Comparison of ENCODE assay signal across 15 mouse cellular contexts in genomic region chr4:107026451-107026850, GRCm38 (mm10). TPM values are rescaled to one million over a fixed set of nuclear protein-coding genes. Genes with fewer than 3 reads are reported as not detected.
A peak's percentile ranks its signal among the peaks of the same experiment; 100 is the strongest.
DNase-seq lines count a peak whose midpoint lies in the region; ATAC-seq and TF ChIP-seq lines count a peak whose summit lies in the region.
"Had no signal": no experiment of that assay in that cellular context is flagged by ENCODE, and none has a peak within 500 bp of the region (broad histone marks: within the 10 kb centered on the region; RNA-seq: fewer than 3 reads in every experiment).

No protein-coding gene starts in this region.

- H3K36me3 ChIP-seq in intestine, postnatal 0 days (ENCODE audit: control insufficient read depth, insufficient read depth): peaks cover 32% of the 10 kb centered on the region
- H3K36me3 ChIP-seq in intestine, embryonic 15.5 days: peaks cover 12% of the 10 kb centered on the region
- H3K36me3 ChIP-seq in E14TG2a.4 (ENCODE audit: insufficient read depth, low read length): peaks cover 20% of the 10 kb centered on the region

- peak overlapping the region; percentile 81 for H3K27ac ChIP-seq in intestine, postnatal 0 days (ENCODE audit: low read depth, low read length)
- no peak overlapping the region for H3K27ac ChIP-seq in intestine, embryonic 15.5 days
- H3K27ac ChIP-seq: forebrain, embryonic 15.5 days; layer of hippocampus, adult 2 months had no signal

- no peak for TF ChIP-seq CTCF in intestine, postnatal 0 days (IDR thresholded peaks at IDR 0.05; ENCODE audit: low read depth)
- no peak for TF ChIP-seq CTCF in E14TG2a.4 (conservative IDR thresholded peaks at IDR 0.05; ENCODE audit: low read length)

- no peak overlapping the region for H3K4me3 ChIP-seq in intestine, postnatal 0 days (ENCODE audit: low read depth, low read length)
- H3K4me3 ChIP-seq in intestine, embryonic 15.5 days (replicated peaks): no peak overlapping the region
- H3K4me3 ChIP-seq in E14TG2a.4 (replicated peaks; ENCODE audit: low read length): peak overlapping the region; percentile 61
- H3K4me3 ChIP-seq: forebrain, embryonic 15.5 days; heart, embryonic 12.5 days; layer of hippocampus, adult 2 months had no signal

- no peak overlapping the region for H3K4me2 ChIP-seq in intestine, postnatal 0 days (replicated peaks; ENCODE audit: low read depth)
- H3K4me2 ChIP-seq in intestine, embryonic 15.5 days (replicated peaks): no peak overlapping the region
- H3K4me2 ChIP-seq: forebrain, embryonic 15.5 days; heart, embryonic 12.5 days; liver, embryonic 11.5 days had no signal

- DNase-seq in cerebellum, adult 9-11 months: peak; percentile 29
- no peak for DNase-seq in cerebellum, postnatal 14 days
- DNase-seq in brain, adult 2 months (ENCODE audit: low read depth, low spot score): peak; percentile 66
- DNase-seq: B cell, adult 2 months; cerebellum, postnatal 36 days; right cerebral cortex, postnatal 14 days had no signal

- 0 out of 2 replicates have a peak, but pooled peaks cover 7% of the 10 kb centered on the region for H3K4me1 ChIP-seq in intestine, postnatal 0 days (replicated peaks; ENCODE audit: control insufficient read depth, insufficient read depth, low read length)
- peaks cover 18% of the 10 kb centered on the region for H3K4me1 ChIP-seq in intestine, embryonic 15.5 days (replicated peaks)
- H3K4me1 ChIP-seq in E14TG2a.4 (replicated peaks; ENCODE audit: low read depth, low read length): peaks cover 54% of the 10 kb centered on the region

- H3K9me3 ChIP-seq in intestine, postnatal 0 days (ENCODE audit: control insufficient read depth): no peaks in the 10 kb centered on the region
- H3K9me3 ChIP-seq in intestine, embryonic 15.5 days: no peaks in the 10 kb centered on the region
- no peaks in the 10 kb centered on the region for H3K9me3 ChIP-seq in E14TG2a.4 (ENCODE audit: low read length)
- H3K9me3 ChIP-seq: forebrain, embryonic 15.5 days; heart, embryonic 12.5 days had no signal

- 51% methylated on average over 8 of the region's 8 CpGs for WGBS in intestine, postnatal 0 days
- WGBS in intestine, embryonic 15.5 days: 61% methylated on average over 8 of the region's 8 CpGs

- no peaks in the 10 kb centered on the region for H3K27me3 ChIP-seq in intestine, postnatal 0 days (replicated peaks; ENCODE audit: control insufficient read depth, insufficient read depth, low read length)
- no peaks in the 10 kb centered on the region for H3K27me3 ChIP-seq in intestine, embryonic 15.5 days (replicated peaks)
- H3K27me3 ChIP-seq in E14TG2a.4 (ENCODE audit: insufficient read depth, low read length): no peaks in the 10 kb centered on the region
- H3K27me3 ChIP-seq: forebrain, embryonic 15.5 days; heart, embryonic 12.5 days had no signal

- H3K9ac ChIP-seq in intestine, postnatal 0 days (ENCODE audit: low read depth, low read length): no peak overlapping the region
- no peak overlapping the region for H3K9ac ChIP-seq in intestine, embryonic 15.5 days
- H3K9ac ChIP-seq: forebrain, embryonic 15.5 days; heart, embryonic 12.5 days had no signal

- ATAC-seq in intestine, postnatal 0 days: no peak
- no peak for ATAC-seq in intestine, embryonic 15.5 days
- ATAC-seq in CD4-positive, CD25-positive, alpha-beta regulatory T cell, adult 4 months: no peak
- ATAC-seq: activated CD4-positive, CD25-positive, alpha-beta regulatory T cell, adult 4 months; forebrain, embryonic 15.5 days had no signal

RNA-seq across cellular contexts. Expression of gene Mrpl37, which starts 40.2 kb away (rescaled TPM):
- polyA plus RNA-seq in intestine, postnatal 0 days (2015; fragmentation: Nextera tagmentation; extraction: Ambion mirVana): 51.4 and 52.8 TPM in 2 replicates
- polyA plus RNA-seq in intestine, embryonic 15.5 days (2015; fragmentation: Nextera tagmentation; extraction: Ambion mirVana): 103 and 115 TPM in 2 replicates
- 10 to 100 TPM; 46.4 to 48.2 TPM for polyA plus RNA-seq in CD4-positive, CD25-positive, alpha-beta regulatory T cell, adult 4 months (2017; shearing (Covaris generic))

RNA-seq across cellular contexts. Expression of gene Cyb5rl, which starts 40.3 kb away (rescaled TPM):
- 3.6 and 4.0 TPM in 2 replicates for polyA plus RNA-seq in intestine, postnatal 0 days (2015; fragmentation: Nextera tagmentation; extraction: Ambion mirVana)
- 6.1 and 6.6 TPM in 2 replicates for polyA plus RNA-seq in intestine, embryonic 15.5 days (2015; fragmentation: Nextera tagmentation; extraction: Ambion mirVana)
- polyA plus RNA-seq in CD4-positive, CD25-positive, alpha-beta regulatory T cell, adult 4 months (2017; shearing (Covaris generic)): 10 to 100 TPM in 1 of 2 experiments, 1 to 10 TPM in 1; 7.1 to 15.3 TPM

Comparison
In these comparisons a context has a peak if more than half of its experiments do, and no peak if none do; other contexts are left out.
1. DNase-seq: peak in cerebellum, adult 9-11 months (single experiment) and brain, adult 2 months (single experiment); none in cerebellum, postnatal 14 days (0 of 2).